Mouse (Mus musculus) forebrain, embryonic 13.5 days (tissue): ENCODE results near the gene Aff4. TPM values are rescaled to one million over a fixed set of nuclear protein-coding genes. Genes with fewer than 3 reads are reported as not detected.
"Not testable (repeated sequence)": the region's sequence is repeated elsewhere in the genome, so short reads cannot be mapped to it uniquely, and the experiment has no call there.

Experiments
- ATAC-seq: fragments of 200-750 bp; cut with Nextera tagmentation; 2 replicates; pipeline ENCODE4 v1.8.0; 2017
- H3K27ac ChIP-seq: fragments of 300-500 bp; sonication (generic); 2 replicates; pipeline ENCODE4 v1.5.1; 2015; ENCODE audit warnings: inconsistent platforms, mild to moderate bottlenecking, moderate library complexity
- H3K27me3 ChIP-seq: fragments of 300-500 bp; sonication (generic); 2 replicates; pipeline ENCODE4 v1.6.1; 2015; ENCODE audit warnings: mild to moderate bottlenecking, inconsistent platforms
- H3K36me3 ChIP-seq: fragments of 300-500 bp; sonication (generic); 2 replicates; pipeline ENCODE4 v1.6.1; 2015; ENCODE audit warnings: mild to moderate bottlenecking, inconsistent platforms; ENCODE audit not compliant: poor library complexity, severe bottlenecking
- H3K4me1 ChIP-seq: fragments of 300-500 bp; sonication (generic); 2 replicates; pipeline ENCODE4 v1.6.1; 2015; ENCODE audit warnings: inconsistent platforms
- H3K4me2 ChIP-seq: fragments of 300-500 bp; sonication (generic); 2 replicates; pipeline ENCODE4 v1.6.1; 2015; ENCODE audit warnings: inconsistent platforms, mild to moderate bottlenecking, moderate library complexity
- H3K4me3 ChIP-seq: fragments of 300-500 bp; sonication (generic); 2 replicates; pipeline ENCODE4 v1.5.1; 2015; ENCODE audit warnings: mild to moderate bottlenecking, inconsistent platforms
- H3K9ac ChIP-seq: fragments of 300-500 bp; sonication (generic); 2 replicates; pipeline ENCODE4 v1.6.1; 2015; ENCODE audit warnings: mild to moderate bottlenecking, inconsistent platforms
- H3K9me3 ChIP-seq: fragments of 300-500 bp; sonication (generic); replicated peaks from 2 replicates; pipeline ENCODE4 v1.6.1; 2016; ENCODE audit warnings: inconsistent platforms
- WGBS: fragments of 180-500 bp; shearing (Covaris S2); methylation state at CpG from one replicate; pipeline ENCODE4 v1.1.7; 2015; 5-methylcytosine and 5-hydroxymethylcytosine counted together
- polyA plus RNA-seq: library from polyadenylated mRNA; unstranded; fragments of >200 nt; fragmentation: Nextera tagmentation; extraction: Ambion mirVana; gene quantifications from 2 replicates; pipeline ENCODE4 v1.2.1, GENCODE M21; 2015

Aff4 gene
- polyA plus RNA-seq, 1 experiment from 2014 or later, result 66.0 TPM

DNA sequence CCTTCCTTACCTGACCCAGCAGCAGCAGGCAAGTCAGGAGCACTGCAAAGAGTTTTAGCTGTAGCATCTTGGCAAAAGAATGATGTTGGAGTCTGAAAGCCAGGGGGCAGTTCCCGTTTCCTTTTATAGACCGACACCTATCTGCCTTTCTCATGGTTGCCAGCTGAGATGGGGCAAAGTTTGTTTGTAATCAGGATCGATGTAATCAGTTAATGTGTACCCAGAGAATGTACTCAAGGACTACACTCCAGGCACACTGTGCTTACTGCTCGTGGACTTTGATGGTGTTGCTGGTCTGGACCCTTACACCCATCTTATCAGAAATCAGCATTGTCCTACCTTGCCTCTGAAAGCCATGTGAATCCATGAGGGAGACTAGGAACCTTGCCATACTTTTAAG is 72.4 kb downstream of the Aff4 start, which contains the start of gene Leap2:
Gene Leap2 (minus strand): TSS at position 135 of the 400 bp plus-strand sequence.
- no peak within 1 kb of the TSS for H3K9ac ChIP-seq
- no peak for ATAC-seq

DNA sequence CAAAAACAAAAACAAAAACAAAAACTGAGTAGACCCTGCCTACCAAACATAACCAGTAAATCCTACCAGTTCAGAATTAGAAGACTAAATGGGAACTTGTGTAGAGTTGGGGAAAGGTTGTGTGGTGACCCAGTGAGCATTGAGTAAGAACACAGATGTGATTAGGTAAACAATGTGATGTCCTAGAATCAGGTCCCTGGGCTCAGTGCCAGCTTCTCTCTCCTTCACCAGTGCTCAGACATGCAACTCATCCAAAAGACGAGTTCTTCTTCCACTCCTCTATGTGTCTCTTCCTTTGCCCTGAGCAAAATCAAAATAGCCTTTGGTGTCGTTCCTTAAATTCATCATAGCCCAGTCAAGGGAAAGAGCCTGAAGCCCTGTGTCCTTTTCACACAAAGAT is 74.2 kb downstream of the Aff4 start:
- Histone ChIP-seq H3K27me3 (no peaks in the 10 kb centered on the region), H3K9ac (no peak overlapping the region), H3K4me3 (no peak overlapping the region), H3K9me3 (no peaks in the 10 kb centered on the region), H3K4me2 (no peak overlapping the region), H3K36me3 (peaks cover 33% of the 10 kb centered on the region), H3K4me1 (peaks cover 7% of the 10 kb centered on the region), H3K27ac (no peak overlapping the region)
- WGBS, result 76% methylated on average over 2 of the region's 2 CpGs
- ATAC-seq, result no peak

More for the DNA sequence above, 72.4 kb downstream of the Aff4 start, which contains the start of gene Leap2:
- Histone ChIP-seq H3K36me3 (peaks cover 33% of the 10 kb centered on the region), H3K4me3 (no peak within 1 kb of the TSS), H3K27ac (no peak within 1 kb of the TSS), H3K4me1 (no peaks in the 10 kb centered on the region), H3K9me3 (no peaks in the 10 kb centered on the region), H3K27me3 (no peaks in the 10 kb centered on the region), H3K4me2 (no peak within 1 kb of the TSS)
- WGBS, result 89% methylated on average over 4 of the region's 4 CpGs

DNA sequence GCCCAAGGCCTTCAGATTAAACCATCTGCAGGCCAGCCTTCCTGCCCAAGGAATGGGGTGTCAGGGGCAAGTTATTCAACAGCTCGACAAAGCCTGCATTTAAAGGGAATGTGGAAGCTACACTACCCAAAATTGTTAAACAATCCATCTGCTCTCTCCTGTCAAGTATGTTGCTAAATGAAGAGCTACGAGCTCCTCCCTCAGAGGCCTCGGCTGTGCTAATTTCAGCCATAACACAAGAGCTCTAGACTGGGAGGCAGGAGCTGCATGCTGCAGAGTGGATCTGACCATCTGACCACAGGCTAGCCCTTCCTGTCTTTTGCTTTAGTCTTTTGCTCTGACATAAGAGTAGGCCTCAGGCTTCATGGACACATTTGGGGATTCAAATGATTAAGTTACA is 74.6 kb downstream of the Aff4 start:
- Histone ChIP-seq H3K9ac (no peak overlapping the region), H3K4me3 (no peak overlapping the region), H3K9me3 (no peaks in the 10 kb centered on the region), H3K4me2 (no peak overlapping the region), H3K4me1 (peaks cover 11% of the 10 kb centered on the region), H3K27me3 (no peaks in the 10 kb centered on the region), H3K36me3 (peaks cover 29% of the 10 kb centered on the region), H3K27ac (no peak overlapping the region)
- WGBS, result 88% methylated on average over 3 of the region's 3 CpGs
- no peak for ATAC-seq

DNA sequence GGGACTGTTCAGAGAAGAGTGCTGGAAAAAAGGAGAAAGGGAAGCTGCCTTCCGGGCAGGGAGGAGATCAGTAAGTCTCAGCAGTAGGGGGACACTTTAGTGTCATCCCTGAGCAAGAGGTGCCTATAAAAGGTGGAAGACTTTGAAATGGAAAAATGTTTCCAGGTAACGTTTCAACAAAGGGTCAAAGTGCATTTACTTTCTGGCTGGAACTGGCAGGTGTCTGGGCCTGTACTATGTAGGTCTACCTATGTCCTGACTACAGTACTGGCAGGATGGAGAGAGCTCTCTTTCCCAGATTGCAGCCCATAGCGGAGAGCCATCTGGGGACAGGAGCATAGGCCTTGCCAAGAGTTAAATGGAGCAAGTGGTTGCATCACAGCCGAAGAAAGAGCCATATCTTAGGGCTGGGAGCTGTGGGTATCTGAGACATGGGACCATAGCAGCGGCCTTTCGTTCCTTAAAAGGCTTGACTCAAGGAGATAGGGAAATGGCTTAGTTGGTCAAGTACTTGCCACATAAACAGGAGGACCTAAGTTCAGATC is 75.2 kb downstream of the Aff4 start:
- Histone ChIP-seq H3K9me3 (no peaks in the 10 kb centered on the region), H3K9ac (no peak overlapping the region), H3K27me3 (no peaks in the 10 kb centered on the region), H3K4me1 (peaks cover 11% of the 10 kb centered on the region), H3K36me3 (peaks cover 27% of the 10 kb centered on the region), H3K4me3 (no peak overlapping the region), H3K4me2 (no peak overlapping the region), H3K27ac (no peak overlapping the region)
- WGBS, result 84% methylated on average over 6 of the region's 6 CpGs
- no peak for ATAC-seq

DNA sequence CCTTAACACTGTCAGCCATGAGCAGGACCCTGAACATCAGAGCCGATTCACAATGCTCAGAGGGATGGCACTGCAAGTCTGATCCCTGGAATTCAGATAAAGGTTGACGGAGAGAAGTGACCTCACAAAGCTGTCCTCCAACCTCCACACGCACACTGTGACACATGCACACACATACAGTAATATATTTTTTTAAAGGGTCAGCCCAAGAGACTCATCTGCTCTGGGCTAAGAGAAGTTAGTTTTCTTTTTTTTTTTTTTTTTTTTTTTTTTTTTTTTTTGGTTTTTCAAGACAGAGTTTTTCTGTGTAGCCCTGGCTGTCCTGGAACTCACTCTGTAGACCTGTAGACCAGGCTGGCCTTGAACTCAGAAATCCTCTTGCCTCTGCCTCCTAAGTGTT is 76.3 kb downstream of the Aff4 start:
- Histone ChIP-seq H3K36me3 (peaks cover 20% of the 10 kb centered on the region), H3K4me1 (peaks cover 16% of the 10 kb centered on the region)
- not testable (repeated sequence) for ATAC-seq, H3K27me3 ChIP-seq, H3K4me2 ChIP-seq, H3K9me3 ChIP-seq, H3K4me3 ChIP-seq, H3K9ac ChIP-seq, H3K27ac ChIP-seq
- WGBS, result 89% methylated on average over 3 of the region's 3 CpGs

DNA sequence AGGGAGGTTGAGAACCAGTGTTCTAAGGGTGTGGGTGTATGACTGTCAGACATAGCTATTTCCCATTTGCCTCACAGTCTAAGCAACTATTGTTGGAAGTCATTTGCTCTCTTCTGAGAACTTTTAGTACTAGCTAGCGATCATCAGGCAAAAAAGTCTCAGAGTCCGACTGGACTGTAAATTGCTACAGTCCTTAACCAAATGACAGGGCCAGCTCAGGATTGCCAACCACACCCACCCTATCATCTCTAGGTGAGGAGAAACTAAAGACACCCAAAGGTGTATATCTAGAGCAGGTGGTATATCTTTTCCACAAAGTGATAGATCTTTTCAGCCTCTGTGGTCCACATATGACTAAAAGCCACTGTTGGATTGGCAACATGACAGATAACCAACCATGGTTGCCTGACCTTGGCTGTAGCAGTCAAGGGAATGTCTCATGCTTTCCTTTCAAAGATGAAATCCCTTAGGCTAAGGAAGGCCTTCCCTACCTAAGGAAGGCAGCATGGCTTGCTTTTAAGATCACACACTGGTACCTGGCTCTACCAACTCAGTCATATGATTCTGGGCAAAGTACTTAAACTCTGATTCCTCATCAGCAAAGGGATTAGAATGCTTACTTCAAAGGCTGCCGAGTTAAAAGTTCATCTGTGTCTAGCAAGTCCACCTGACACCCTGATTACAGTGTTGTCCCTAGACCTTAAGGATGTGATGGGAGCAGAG is 77.5 kb downstream of the Aff4 start:
- no peak overlapping the region for H3K4me3 ChIP-seq
- H3K4me2 ChIP-seq, result no peak overlapping the region
- no peak overlapping the region for H3K9ac ChIP-seq
- ATAC-seq, result no peak
- no peak overlapping the region for H3K27ac ChIP-seq
- no peaks in the 10 kb centered on the region for H3K27me3 ChIP-seq
- peaks cover 20% of the 10 kb centered on the region for H3K36me3 ChIP-seq
- no peaks in the 10 kb centered on the region for H3K9me3 ChIP-seq
- peaks cover 16% of the 10 kb centered on the region for H3K4me1 ChIP-seq
- WGBS, result 97% methylated on average over 3 of the region's 3 CpGs

DNA sequence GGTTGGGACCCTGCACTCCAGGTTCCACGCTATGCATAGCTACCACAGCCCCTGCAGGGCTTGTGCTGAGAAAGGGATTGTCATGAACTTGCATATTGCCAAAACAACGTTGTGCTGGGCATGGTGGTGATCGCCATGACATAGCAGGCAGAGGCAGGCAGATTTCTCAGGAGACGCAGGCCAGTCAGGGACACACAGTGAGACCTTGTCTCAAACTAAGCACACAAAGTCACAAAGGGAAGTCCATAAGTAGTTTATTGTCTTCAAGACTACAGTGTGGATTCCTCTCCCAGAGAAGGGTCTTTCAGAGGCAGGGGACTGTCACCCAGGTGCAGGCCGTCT is 78.1 kb downstream of the Aff4 start:
- no peak for ATAC-seq
- Histone ChIP-seq H3K9ac (no peak overlapping the region), H3K9me3 (no peaks in the 10 kb centered on the region), H3K4me1 (peaks cover 16% of the 10 kb centered on the region), H3K27ac (no peak overlapping the region), H3K4me2 (no peak overlapping the region), H3K4me3 (no peak overlapping the region), H3K27me3 (no peaks in the 10 kb centered on the region; the same call in 1 of the 2 replicates), H3K36me3 (peaks cover 20% of the 10 kb centered on the region)
- WGBS, result 94% methylated on average over 5 of the region's 5 CpGs

DNA sequence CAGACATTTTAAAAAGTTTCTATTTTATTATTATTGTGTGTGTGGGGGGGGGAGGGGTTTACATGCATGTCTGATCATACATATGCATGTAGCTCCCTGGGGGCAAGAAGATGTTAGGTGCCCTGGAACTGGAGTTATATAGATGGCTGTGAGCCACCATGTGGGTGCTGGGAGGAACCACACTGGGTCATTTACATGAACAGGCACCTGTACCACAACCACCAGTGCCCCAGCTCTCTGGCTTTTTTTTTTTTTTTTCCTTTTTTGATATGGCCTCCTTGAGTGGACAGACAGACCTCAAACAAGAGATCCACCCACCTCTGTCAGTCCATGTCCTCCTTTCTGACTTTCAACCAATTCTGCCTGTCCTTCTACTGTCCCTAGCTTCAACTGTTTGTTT is 78.5 kb downstream of the Aff4 start:
- Histone ChIP-seq H3K36me3 (peaks cover 20% of the 10 kb centered on the region), H3K9me3 (no peaks in the 10 kb centered on the region), H3K9ac (no peak overlapping the region), H3K4me1 (peaks cover 16% of the 10 kb centered on the region), H3K4me2 (peak overlapping the region; percentile 82), H3K27ac (no peak overlapping the region), H3K27me3 (no peaks in the 10 kb centered on the region; the same call in 1 of the 2 replicates), H3K4me3 (no peak overlapping the region)
- no peak for ATAC-seq

DNA sequence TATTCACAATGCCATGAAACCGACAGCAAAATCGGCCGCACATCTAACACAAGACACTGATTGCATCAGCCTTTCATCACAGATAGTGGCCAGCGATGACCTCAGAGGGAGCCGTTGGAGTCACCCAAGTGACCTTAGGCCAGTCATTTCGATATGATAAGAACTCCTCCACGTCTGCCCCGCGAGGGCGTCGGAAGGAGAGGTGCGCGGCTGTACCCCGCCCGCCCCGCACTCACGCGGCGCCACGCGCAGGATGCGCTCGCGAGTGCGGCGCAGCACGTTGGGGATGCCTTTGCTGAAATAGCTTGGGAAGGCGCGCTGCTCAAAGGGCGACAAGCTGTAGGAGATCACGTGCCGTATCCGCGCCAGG is 79.7 kb downstream of the Aff4 start:
- peak; percentile 66; the same call in 1 of the 2 replicates for ATAC-seq
- peaks cover 16% of the 10 kb centered on the region for H3K4me1 ChIP-seq
- WGBS, result under 1% methylated on average over 34 of the region's 34 CpGs
- peak overlapping the region; percentile 79 for H3K27ac ChIP-seq
- H3K9ac ChIP-seq, result peak overlapping the region; percentile 83
- H3K9me3 ChIP-seq, result no peaks in the 10 kb centered on the region
- peak overlapping the region; percentile 75 for H3K4me3 ChIP-seq
- peak overlapping the region; percentile 82 for H3K4me2 ChIP-seq
- peaks cover 20% of the 10 kb centered on the region for H3K36me3 ChIP-seq
- H3K27me3 ChIP-seq, result no peaks in the 10 kb centered on the region; the same call in 1 of the 2 replicates

DNA sequence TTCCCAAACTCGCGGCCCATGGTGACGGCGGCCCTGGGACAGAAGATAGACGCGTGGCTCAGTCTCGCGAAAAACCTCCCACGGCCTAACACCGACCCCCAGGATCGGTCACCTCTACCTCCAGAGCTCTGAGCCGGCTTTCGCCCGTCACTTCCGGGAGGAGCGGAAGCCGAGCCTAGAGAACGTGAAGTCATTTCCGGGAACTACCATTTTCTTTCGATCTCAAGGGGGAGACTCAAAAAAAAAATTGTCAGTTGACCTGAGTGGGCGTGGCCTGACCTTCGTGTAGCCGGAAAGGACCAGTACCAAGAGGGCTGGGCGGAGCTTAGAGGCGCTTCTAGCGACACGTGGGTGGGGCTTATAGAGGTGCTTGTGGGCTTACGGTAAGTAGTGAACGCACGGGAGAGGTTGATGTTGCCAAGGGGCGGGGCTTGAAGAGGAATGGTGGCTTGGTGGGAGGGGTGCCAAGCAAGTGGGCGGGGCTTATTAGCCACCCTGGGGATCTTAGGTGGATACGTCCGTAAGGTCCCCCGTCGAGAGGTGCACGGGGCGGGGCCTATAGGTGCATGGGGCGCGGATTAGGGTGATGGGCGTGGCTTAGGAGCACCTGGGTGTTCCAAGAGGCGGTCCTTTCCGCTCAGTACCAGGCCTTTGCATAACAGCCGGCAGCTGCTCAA is 80.2 kb downstream of the Aff4 start, which contains the start of the genes Uqcrq and Gdf9:
Gene Uqcrq (minus strand): TSS at position 162 of the 677 bp plus-strand sequence.
Gene Gdf9 (plus strand): TSS at position 354 of the 677 bp plus-strand sequence.
- Histone ChIP-seq H3K4me1 (peaks cover 16% of the 10 kb centered on the region), H3K9ac (peak within 1 kb of the TSS; percentile 83), H3K4me3 (peak within 1 kb of the TSS; percentile 75), H3K4me2 (peak within 1 kb of the TSS; percentile 82), H3K9me3 (no peaks in the 10 kb centered on the region), H3K36me3 (peaks cover 20% of the 10 kb centered on the region), H3K27me3 (no peaks in the 10 kb centered on the region; the same call in 1 of the 2 replicates), H3K27ac (peak within 1 kb of the TSS; percentile 79)
- peak; percentile 96 for ATAC-seq
- 1% methylated on average over 44 of the region's 44 CpGs for WGBS

DNA sequence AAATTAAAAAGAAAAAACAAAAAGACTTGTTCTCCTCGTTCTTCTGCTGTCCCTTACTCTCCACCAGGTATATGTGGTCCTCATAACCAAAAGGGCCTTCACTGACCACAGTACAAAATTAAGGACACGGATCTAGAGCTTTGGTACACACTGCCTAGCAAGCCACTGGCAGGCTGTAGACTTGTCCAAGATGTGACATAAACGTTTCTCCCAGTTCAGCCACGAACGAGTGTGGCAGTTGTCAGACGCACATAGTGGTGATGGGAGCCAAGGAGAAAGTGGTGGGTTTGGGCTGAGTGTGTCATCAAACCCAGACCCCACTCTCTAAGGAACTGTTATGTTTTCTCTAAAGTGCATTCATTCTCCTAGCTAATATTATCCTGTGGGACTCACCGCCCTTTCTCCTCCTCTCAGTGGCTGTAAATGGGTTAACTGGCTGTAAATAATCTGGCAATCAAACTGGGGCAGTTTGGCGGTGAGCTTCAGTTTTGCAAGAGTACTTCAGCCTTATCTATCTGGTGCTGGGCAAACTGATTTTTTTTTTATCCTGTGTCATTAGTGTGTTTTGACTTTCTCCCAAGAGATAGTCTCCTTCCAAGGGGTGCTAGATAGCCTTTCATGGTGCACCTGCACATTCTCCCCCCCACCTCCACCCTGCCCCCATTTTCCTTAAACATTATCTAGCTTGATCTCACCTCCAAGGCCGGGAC is 80.9 kb downstream of the Aff4 start:
- WGBS, result 15% methylated on average over 9 of the region's 9 CpGs
- ATAC-seq, result no peak
- peaks cover 16% of the 10 kb centered on the region for H3K4me1 ChIP-seq
- peak overlapping the region; percentile 58 for H3K4me2 ChIP-seq
- no peaks in the 10 kb centered on the region; the same call in 1 of the 2 replicates for H3K27me3 ChIP-seq
- peak overlapping the region; percentile 75 for H3K4me3 ChIP-seq
- H3K27ac ChIP-seq, result peak overlapping the region; percentile 15
- no peaks in the 10 kb centered on the region for H3K9me3 ChIP-seq
- peak overlapping the region; percentile 83 for H3K9ac ChIP-seq
- H3K36me3 ChIP-seq, result peaks cover 20% of the 10 kb centered on the region

DNA sequence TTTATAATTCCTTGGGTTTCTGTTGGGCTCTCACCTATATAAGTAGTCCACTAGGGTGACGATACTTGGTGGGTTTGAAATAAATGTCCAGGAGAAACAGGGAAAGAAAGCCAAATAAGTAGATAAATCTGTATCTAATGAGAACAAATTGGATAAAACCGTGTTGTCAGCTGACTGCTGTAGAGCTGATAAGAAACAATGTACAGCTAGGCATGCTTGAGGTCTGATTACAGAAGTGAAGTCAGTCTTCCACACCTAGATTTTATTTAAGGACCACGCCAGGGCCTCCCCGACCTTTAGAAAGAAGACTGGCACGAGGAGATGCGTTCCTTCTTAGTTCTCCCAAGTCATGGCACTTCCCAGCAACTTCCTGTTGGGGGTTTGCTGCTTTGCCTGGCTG is 82.4 kb downstream of the Aff4 start:
- Histone ChIP-seq H3K9ac (no peak overlapping the region), H3K4me3 (no peak overlapping the region), H3K36me3 (peaks cover 11% of the 10 kb centered on the region), H3K4me1 (peaks cover 16% of the 10 kb centered on the region), H3K27ac (no peak overlapping the region), H3K9me3 (no peaks in the 10 kb centered on the region), H3K27me3 (no peaks in the 10 kb centered on the region; the same call in 1 of the 2 replicates), H3K4me2 (no peak overlapping the region)
- WGBS, result 74% methylated on average over 6 of the region's 6 CpGs
- ATAC-seq, result no peak
